10 mouse cellular contexts compared by ENCODE assay signal in genomic region chr12:76306852-76307561, GRCm38 (mm10). TPM values are rescaled to one million over a fixed set of nuclear protein-coding genes. Genes with fewer than 3 reads are reported as not detected.
DNase-seq lines count a peak whose midpoint lies in the region; ATAC-seq and TF ChIP-seq lines count a peak whose summit lies in the region.
"Had no signal": no experiment of that assay in that cellular context is flagged by ENCODE, and none has a peak within 500 bp of the region (broad histone marks: within the 10 kb centered on the region; RNA-seq: fewer than 3 reads in every experiment).

No protein-coding gene starts in this region.

- H3K4me1 ChIP-seq in forebrain, embryonic 14.5 days (ENCODE audit: control insufficient read depth, insufficient read depth, low read length): peaks cover 8% of the 10 kb centered on the region; the same call in 1 of the 2 replicates
- peaks cover 5% of the 10 kb centered on the region for H3K4me1 ChIP-seq in forebrain, embryonic 12.5 days
- peaks cover 20% of the 10 kb centered on the region for H3K4me1 ChIP-seq in heart, embryonic 16.5 days (ENCODE audit: control insufficient read depth, insufficient read depth, low read length)

- intact Hi-C loops in left cerebral cortex, adult 2 months (cut with DNase I): no loop called here

- H3K9me3 ChIP-seq in forebrain, embryonic 14.5 days (replicated peaks; ENCODE audit: control insufficient read depth, low read length): no peaks in the 10 kb centered on the region
- no peaks in the 10 kb centered on the region for H3K9me3 ChIP-seq in forebrain, embryonic 12.5 days
- no peaks in the 10 kb centered on the region for H3K9me3 ChIP-seq in heart, embryonic 16.5 days (replicated peaks; ENCODE audit: control insufficient read depth, low read length)
- H3K9me3 ChIP-seq: limb, embryonic 13.5 days had no signal

- H3K9ac ChIP-seq in forebrain, embryonic 14.5 days (ENCODE audit: low read length): no peak overlapping the region
- no peak overlapping the region for H3K9ac ChIP-seq in forebrain, embryonic 12.5 days
- H3K9ac ChIP-seq in heart, embryonic 16.5 days (ENCODE audit: low read length): no peak overlapping the region
- H3K9ac ChIP-seq: limb, embryonic 13.5 days had no signal

- TF ChIP-seq CTCF in left cerebral cortex, adult 2 months (IDR thresholded peaks at IDR 0.05): no peak

- no peak overlapping the region for H3K27ac ChIP-seq in forebrain, embryonic 14.5 days (ENCODE audit: low read depth, low read length)
- no peak overlapping the region; the same call in 1 of the 2 replicates for H3K27ac ChIP-seq in forebrain, embryonic 12.5 days
- H3K27ac ChIP-seq in left cerebral cortex, adult 2 months: peak overlapping the region; percentile 68; the same call in 1 of the 2 replicates
- H3K27ac ChIP-seq in heart, embryonic 16.5 days (ENCODE audit: low read length): peak overlapping the region; percentile 76

- no peak overlapping the region for H3K4me3 ChIP-seq in forebrain, embryonic 14.5 days (ENCODE audit: low read depth, low read length)
- no peak overlapping the region for H3K4me3 ChIP-seq in forebrain, embryonic 12.5 days (replicated peaks)
- H3K4me3 ChIP-seq in left cerebral cortex, adult 2 months: no peak overlapping the region
- H3K4me3 ChIP-seq in heart, embryonic 16.5 days (ENCODE audit: low read length): no peak overlapping the region
- H3K4me3 ChIP-seq: limb, embryonic 13.5 days had no signal

- no peak for DNase-seq in forebrain, embryonic 14.5 days (ENCODE audit: low spot score)
- DNase-seq in left cerebral cortex, adult 2 months (ENCODE audit: extremely low spot score in 1 of 2, low spot score in 2 of 2): no peak
- no peak for DNase-seq in left cerebral cortex, adult 9 months (ENCODE audit: low spot score in 2 of 2)
- DNase-seq in lung, postnatal 36 days: peak; percentile 34
- no peak for DNase-seq in frontal cortex, postnatal 14 days (ENCODE audit: low spot score in 2 of 2)
- DNase-seq in cerebellum, adult 8-10 months: no peak

- no peak overlapping the region for H3K4me2 ChIP-seq in forebrain, embryonic 14.5 days (ENCODE audit: low read length)
- H3K4me2 ChIP-seq in forebrain, embryonic 12.5 days: no peak overlapping the region
- H3K4me2 ChIP-seq in heart, embryonic 16.5 days (ENCODE audit: low read depth, low read length): no peak overlapping the region
- H3K4me2 ChIP-seq: limb, embryonic 13.5 days had no signal

- ATAC-seq in forebrain, embryonic 14.5 days: 0 out of 2 replicates have a peak, but pooled peaks have one; percentile 29
- no peak for ATAC-seq in forebrain, embryonic 12.5 days (ENCODE audit: low FRiP score)
- peak; percentile 26; the same call in 1 of the 2 replicates for ATAC-seq in heart, embryonic 16.5 days (replicated peaks; ENCODE audit: extremely low read depth, insufficient read depth, low FRiP score)

- no peaks in the 10 kb centered on the region for H3K27me3 ChIP-seq in forebrain, embryonic 14.5 days (replicated peaks; ENCODE audit: control insufficient read depth, insufficient read depth, low read length)
- no peaks in the 10 kb centered on the region for H3K27me3 ChIP-seq in forebrain, embryonic 12.5 days
- no peaks in the 10 kb centered on the region for H3K27me3 ChIP-seq in heart, embryonic 16.5 days (ENCODE audit: control insufficient read depth, insufficient read depth, low read length)
- H3K27me3 ChIP-seq: limb, embryonic 13.5 days; Patski had no signal

- peaks cover 22% of the 10 kb centered on the region for H3K36me3 ChIP-seq in forebrain, embryonic 14.5 days (ENCODE audit: control insufficient read depth, insufficient read depth, low read length)
- H3K36me3 ChIP-seq in forebrain, embryonic 12.5 days (replicated peaks): peaks cover 31% of the 10 kb centered on the region
- peaks cover 7% of the 10 kb centered on the region; the same call in 1 of the 2 replicates for H3K36me3 ChIP-seq in heart, embryonic 16.5 days (ENCODE audit: control insufficient read depth, insufficient read depth)

- WGBS in forebrain, embryonic 14.5 days: 52% methylated on average over 9 of the region's 9 CpGs
- 70% methylated on average over 9 of the region's 9 CpGs for WGBS in forebrain, embryonic 12.5 days
- WGBS in heart, embryonic 16.5 days: 54% methylated on average over 9 of the region's 9 CpGs

RNA-seq across cellular contexts. Expression of gene Akap5, which starts 17.7 kb away (rescaled TPM):
- 3.0 and 4.4 TPM in 2 replicates for polyA plus RNA-seq in forebrain, embryonic 14.5 days (2014; fragmentation: Nextera tagmentation; extraction: Ambion mirVana)
- 5.9 and 6.5 TPM in 2 replicates for polyA plus RNA-seq in forebrain, embryonic 12.5 days (2016; fragmentation: Nextera tagmentation; extraction: Ambion mirVana)
- 10 to 100 TPM; 85.4 to 93.5 TPM for total RNA-seq in left cerebral cortex, adult 2 months (2021)
- 2.5 and 5.2 TPM in 2 replicates for polyA plus RNA-seq in heart, embryonic 16.5 days (2015; fragmentation: Nextera tagmentation; extraction: Ambion mirVana)

RNA-seq across cellular contexts. Expression of gene Mthfd1, which starts 51.9 kb away (rescaled TPM):
- 41.3 and 43.2 TPM in 2 replicates for polyA plus RNA-seq in forebrain, embryonic 14.5 days (2014; fragmentation: Nextera tagmentation; extraction: Ambion mirVana)
- 64.0 and 67.6 TPM in 2 replicates for polyA plus RNA-seq in forebrain, embryonic 12.5 days (2016; fragmentation: Nextera tagmentation; extraction: Ambion mirVana)
- total RNA-seq in left cerebral cortex, adult 2 months (2021): 10 to 100 TPM; 40.0 to 40.3 TPM
- 45.8 and 47.4 TPM in 2 replicates for polyA plus RNA-seq in heart, embryonic 16.5 days (2015; fragmentation: Nextera tagmentation; extraction: Ambion mirVana)

Comparison
In these comparisons a context has a peak if more than half of its experiments do, and no peak if none do; other contexts are left out.
1. H3K27ac ChIP-seq: peak in left cerebral cortex, adult 2 months (single experiment) and heart, embryonic 16.5 days (single experiment); none in forebrain, embryonic 14.5 days (single experiment) and forebrain, embryonic 12.5 days (single experiment).